Mouse (Mus musculus): ENCODE data around the gene Whrn.

DNA sequence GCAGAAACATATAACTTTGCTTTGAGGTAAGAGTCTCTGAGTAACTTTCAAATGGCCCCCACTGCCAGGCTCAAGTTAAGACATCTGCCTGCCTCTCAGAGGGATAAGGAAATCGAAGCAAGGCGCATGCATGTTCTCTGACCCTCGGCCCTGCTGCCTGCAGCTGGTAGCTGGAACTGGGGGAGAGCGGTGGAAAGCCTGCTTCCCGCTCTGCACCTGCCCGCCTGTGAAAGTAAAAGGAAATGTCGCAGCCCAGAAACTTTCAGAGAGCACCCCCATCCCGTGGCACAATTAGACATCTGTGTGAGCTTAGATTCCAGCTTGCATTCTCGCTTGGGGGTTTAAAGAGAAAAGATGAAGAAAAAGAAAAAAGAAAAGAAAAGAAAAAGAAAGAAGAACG lies 6.1 kb downstream of the Whrn start:
- no peak for TF ChIP-seq CTCF (IDR thresholded peaks at IDR 0.05)
- TF ChIP-seq EP300 (IDR thresholded peaks at IDR 0.05), result no peak

Data from lung, postnatal 0 days (tissue).